ENCODE assay signal across 8 mouse cellular contexts in genomic region chr11:78195101-78195863, GRCm38 (mm10). TPM values are rescaled to one million over a fixed set of nuclear protein-coding genes. Genes with fewer than 3 reads are reported as not detected.
DNase-seq lines count a peak whose midpoint lies in the region; ATAC-seq and TF ChIP-seq lines count a peak whose summit lies in the region.

No protein-coding gene starts in this region.

- intact Hi-C loops in heart, postnatal 25 days (cut with DNase I) = no loop called here

- H3K9ac ChIP-seq in heart, embryonic 11.5 days (ENCODE audit: low read depth, low read length) = peak overlapping the region; percentile 60; the same call in 1 of the 2 replicates
- no peak overlapping the region for H3K9ac ChIP-seq in forebrain, embryonic 14.5 days (ENCODE audit: low read length)
- peak overlapping the region; percentile 64 for H3K9ac ChIP-seq in liver, embryonic 13.5 days

- no peaks in the 10 kb centered on the region for H3K27me3 ChIP-seq in heart, embryonic 11.5 days (ENCODE audit: control insufficient read depth, insufficient read depth, low read length)
- H3K27me3 ChIP-seq in E14TG2a.4 (ENCODE audit: insufficient read depth, low read length) = no peaks in the 10 kb centered on the region
- no peaks in the 10 kb centered on the region for H3K27me3 ChIP-seq in forebrain, embryonic 14.5 days (replicated peaks; ENCODE audit: control insufficient read depth, insufficient read depth, low read length)
- peaks cover 26% of the 10 kb centered on the region for H3K27me3 ChIP-seq in liver, embryonic 13.5 days

- H3K36me3 ChIP-seq in heart, embryonic 11.5 days (ENCODE audit: control insufficient read depth, insufficient read depth, low read length) = peaks cover 19% of the 10 kb centered on the region
- peaks cover 28% of the 10 kb centered on the region for H3K36me3 ChIP-seq in E14TG2a.4 (ENCODE audit: insufficient read depth, low read length)
- H3K36me3 ChIP-seq in forebrain, embryonic 14.5 days (ENCODE audit: control insufficient read depth, insufficient read depth, low read length) = peaks cover 29% of the 10 kb centered on the region
- H3K36me3 ChIP-seq in liver, embryonic 13.5 days = peaks cover 4% of the 10 kb centered on the region; the same call in 1 of the 2 replicates

- TF ChIP-seq CTCF in E14TG2a.4 (conservative IDR thresholded peaks at IDR 0.05; ENCODE audit: low read length) = no peak

- no peak for DNase-seq in heart, postnatal 25 days (ENCODE audit: low spot score)
- no peak for DNase-seq in forebrain, embryonic 14.5 days (ENCODE audit: low spot score)
- no peak for DNase-seq in liver, embryonic 13.5 days
- DNase-seq in ovary, postnatal 14 days (ENCODE audit: low spot score) = no peak
- DNase-seq in spleen, adult 18-20 months = no peak
- DNase-seq in cerebellum, adult 8-10 months = no peak

- H3K4me2 ChIP-seq in heart, embryonic 11.5 days = peak overlapping the region; percentile 77
- H3K4me2 ChIP-seq in forebrain, embryonic 14.5 days (ENCODE audit: low read length) = peak overlapping the region; percentile 47
- peak overlapping the region; percentile 84 for H3K4me2 ChIP-seq in liver, embryonic 13.5 days

- no peaks in the 10 kb centered on the region for H3K9me3 ChIP-seq in heart, embryonic 11.5 days (replicated peaks; ENCODE audit: control insufficient read depth, low read length)
- no peaks in the 10 kb centered on the region for H3K9me3 ChIP-seq in E14TG2a.4 (ENCODE audit: low read length)
- H3K9me3 ChIP-seq in forebrain, embryonic 14.5 days (replicated peaks; ENCODE audit: control insufficient read depth, low read length) = no peaks in the 10 kb centered on the region
- H3K9me3 ChIP-seq in liver, embryonic 13.5 days (replicated peaks) = no peaks in the 10 kb centered on the region

- peaks cover 3% of the 10 kb centered on the region; the same call in 1 of the 2 replicates for H3K4me1 ChIP-seq in heart, embryonic 11.5 days (ENCODE audit: control insufficient read depth, insufficient read depth, low read length)
- H3K4me1 ChIP-seq in E14TG2a.4 (replicated peaks; ENCODE audit: low read depth, low read length) = peaks cover 37% of the 10 kb centered on the region
- H3K4me1 ChIP-seq in forebrain, embryonic 14.5 days (ENCODE audit: control insufficient read depth, insufficient read depth, low read length) = peaks cover 3% of the 10 kb centered on the region
- peaks cover 20% of the 10 kb centered on the region for H3K4me1 ChIP-seq in liver, embryonic 13.5 days (replicated peaks)

- H3K4me3 ChIP-seq in heart, embryonic 11.5 days (ENCODE audit: low read depth, low read length) = peak overlapping the region; percentile 54
- peak overlapping the region; percentile 83 for H3K4me3 ChIP-seq in E14TG2a.4 (replicated peaks; ENCODE audit: low read length)
- peak overlapping the region; percentile 28 for H3K4me3 ChIP-seq in forebrain, embryonic 14.5 days (ENCODE audit: low read depth, low read length)
- peak overlapping the region; percentile 62 for H3K4me3 ChIP-seq in liver, embryonic 13.5 days (replicated peaks)

- H3K27ac ChIP-seq in heart, embryonic 11.5 days (ENCODE audit: low read depth, low read length) = no peak overlapping the region
- H3K27ac ChIP-seq in forebrain, embryonic 14.5 days (ENCODE audit: low read depth, low read length) = no peak overlapping the region
- H3K27ac ChIP-seq in liver, embryonic 13.5 days = no peak overlapping the region

- no peak for ATAC-seq in heart, embryonic 11.5 days (replicated peaks; ENCODE audit: insufficient number of reproducible peaks, low FRiP score, low TSS enrichment)
- no peak for ATAC-seq in forebrain, embryonic 14.5 days
- ATAC-seq in liver, embryonic 13.5 days (ENCODE audit: low read depth) = no peak

- WGBS in heart, embryonic 11.5 days (ENCODE audit: insufficient replicate concordance) = 51% methylated on average over 21 of the region's 23 CpGs
- WGBS in forebrain, embryonic 14.5 days = 62% methylated on average over 23 of the region's 23 CpGs
- 66% methylated on average over 23 of the region's 23 CpGs for WGBS in liver, embryonic 13.5 days (ENCODE audit: insufficient replicate concordance)

RNA-seq across cellular contexts. Expression of gene Proca1, which starts 2.1 kb away (rescaled TPM):
- 4.2 TPM in 2 replicates for polyA plus RNA-seq in heart, embryonic 11.5 days (2014; fragmentation: Nextera tagmentation; extraction: Ambion mirVana)
- total RNA-seq in heart, postnatal 25 days (2021) = 1 to 10 TPM in 1 of 2 experiments, under 1 TPM in 1; 0.31 to 1.1 TPM
- 0.55 and 0.73 TPM in 2 replicates for polyA plus RNA-seq in forebrain, embryonic 14.5 days (2014; fragmentation: Nextera tagmentation; extraction: Ambion mirVana)
- polyA plus RNA-seq in liver, embryonic 13.5 days (2015; fragmentation: Nextera tagmentation; extraction: Ambion mirVana) = 0.44 and 0.65 TPM in 2 replicates

RNA-seq across cellular contexts. Expression of gene Rab34, which starts 7.1 kb away (rescaled TPM):
- 62.2 and 62.5 TPM in 2 replicates for polyA plus RNA-seq in heart, embryonic 11.5 days (2014; fragmentation: Nextera tagmentation; extraction: Ambion mirVana)
- total RNA-seq in heart, postnatal 25 days (2021) = 10 to 100 TPM; 11.2 to 12.2 TPM
- polyA plus RNA-seq in forebrain, embryonic 14.5 days (2014; fragmentation: Nextera tagmentation; extraction: Ambion mirVana) = 48.1 and 48.2 TPM in 2 replicates
- 13.5 and 15.6 TPM in 2 replicates for polyA plus RNA-seq in liver, embryonic 13.5 days (2015; fragmentation: Nextera tagmentation; extraction: Ambion mirVana)

RNA-seq across cellular contexts. Expression of gene Rpl23a, which starts 11.9 kb away (rescaled TPM):
- 1,064 and 1,178 TPM in 2 replicates for polyA plus RNA-seq in heart, embryonic 11.5 days (2014; fragmentation: Nextera tagmentation; extraction: Ambion mirVana)
- 100 to 1,000 TPM; 776 to 853 TPM for total RNA-seq in heart, postnatal 25 days (2021)
- 1,011 and 1,206 TPM in 2 replicates for polyA plus RNA-seq in forebrain, embryonic 14.5 days (2014; fragmentation: Nextera tagmentation; extraction: Ambion mirVana)
- 1,033 and 1,075 TPM in 2 replicates for polyA plus RNA-seq in liver, embryonic 13.5 days (2015; fragmentation: Nextera tagmentation; extraction: Ambion mirVana)

RNA-seq across cellular contexts. Expression of gene Tlcd1, which starts 18.8 kb away (rescaled TPM):
- polyA plus RNA-seq in heart, embryonic 11.5 days (2014; fragmentation: Nextera tagmentation; extraction: Ambion mirVana) = 16.1 and 16.3 TPM in 2 replicates
- 1 to 10 TPM; 5.5 to 7.2 TPM for total RNA-seq in heart, postnatal 25 days (2021)
- polyA plus RNA-seq in forebrain, embryonic 14.5 days (2014; fragmentation: Nextera tagmentation; extraction: Ambion mirVana) = 4.4 and 4.5 TPM in 2 replicates
- 50.3 and 54.3 TPM in 2 replicates for polyA plus RNA-seq in liver, embryonic 13.5 days (2015; fragmentation: Nextera tagmentation; extraction: Ambion mirVana)

RNA-seq across cellular contexts. Expression of gene Nek8, which starts 18.8 kb away (rescaled TPM):
- 9.9 and 10.6 TPM in 2 replicates for polyA plus RNA-seq in heart, embryonic 11.5 days (2014; fragmentation: Nextera tagmentation; extraction: Ambion mirVana)
- 1 to 10 TPM; 2.5 to 2.6 TPM for total RNA-seq in heart, postnatal 25 days (2021)
- 4.6 and 5.5 TPM in 2 replicates for polyA plus RNA-seq in forebrain, embryonic 14.5 days (2014; fragmentation: Nextera tagmentation; extraction: Ambion mirVana)
- 8.9 and 9.2 TPM in 2 replicates for polyA plus RNA-seq in liver, embryonic 13.5 days (2015; fragmentation: Nextera tagmentation; extraction: Ambion mirVana)

Comparison
In these comparisons a context has a peak if more than half of its experiments do, and no peak if none do; other contexts are left out.
1. H3K4me3 ChIP-seq: peak in every context shown above with its lines; median percentile 83 in E14TG2a.4; 62 in liver, embryonic 13.5 days; 54 in heart, embryonic 11.5 days; 28 in forebrain, embryonic 14.5 days.